9 mouse cellular contexts compared by ENCODE assay signal in genomic region chr12:84752131-84752977, GRCm38 (mm10). TPM values are rescaled to one million over a fixed set of nuclear protein-coding genes. Genes with fewer than 3 reads are reported as not detected.
DNase-seq lines count a peak whose midpoint lies in the region; ATAC-seq and TF ChIP-seq lines count a peak whose summit lies in the region.
"Had no signal": no experiment of that assay in that cellular context is flagged by ENCODE, and none has a peak within 500 bp of the region (broad histone marks: within the 10 kb centered on the region; RNA-seq: fewer than 3 reads in every experiment).

No protein-coding gene starts in this region.

- H3K9me3 ChIP-seq in midbrain, postnatal 0 days (ENCODE audit: low read length): no peaks in the 10 kb centered on the region
- H3K9me3 ChIP-seq: heart, embryonic 15.5 days had no signal

- peak overlapping the region; percentile 68 for H3K27ac ChIP-seq in midbrain, postnatal 0 days (ENCODE audit: low read depth, low read length)
- H3K27ac ChIP-seq in kidney, adult 2 months (ENCODE audit: insufficient read depth, low read depth, low read length): no peak overlapping the region
- H3K27ac ChIP-seq: heart, embryonic 15.5 days had no signal

- TF ChIP-seq POLR2A in kidney, adult 2 months (IDR thresholded peaks at IDR 0.05; ENCODE audit: low read depth, low read length): no peak

- TF ChIP-seq CTCF in midbrain, postnatal 0 days (IDR thresholded peaks at IDR 0.05): no peak; the same call in 1 of the 2 replicates
- TF ChIP-seq CTCF in kidney, adult 2 months (conservative IDR thresholded peaks at IDR 0.05; ENCODE audit: insufficient read depth, insufficient read length, low read depth, low read length): no peak

- peak; percentile 60 to 78 for DNase-seq in right cerebral cortex, postnatal 10 days (ENCODE audit: low spot score in 2 of 2)
- DNase-seq in right cerebral cortex, postnatal 36 days (ENCODE audit: low spot score in 2 of 2): no peak
- peak; percentile 50 for DNase-seq in embryo, embryonic 10.5 days (ENCODE audit: low spot score)
- peak; percentile 9 for DNase-seq in induced T-regulatory cell, adult 2 months (ENCODE audit: low read depth)
- DNase-seq in midbrain, postnatal 0 days (ENCODE audit: low spot score): peak; percentile 92
- DNase-seq in B cell, adult 2 months: no peak
- DNase-seq in ovary, adult 18-20 months (ENCODE audit: low spot score): no peak
- no peak for DNase-seq in kidney, adult 2 months

- peak; percentile 72 for ATAC-seq in midbrain, postnatal 0 days (ENCODE audit: low FRiP score)

- H3K4me3 ChIP-seq in midbrain, postnatal 0 days (ENCODE audit: low read depth, low read length): no peak overlapping the region
- H3K4me3 ChIP-seq in kidney, adult 2 months (ENCODE audit: insufficient read depth, low read depth, low read length): no peak overlapping the region
- H3K4me3 ChIP-seq: heart, embryonic 15.5 days had no signal

- H3K4me1 ChIP-seq in midbrain, postnatal 0 days (ENCODE audit: insufficient read depth, low read length): peaks cover 19% of the 10 kb centered on the region
- no peaks in the 10 kb centered on the region for H3K4me1 ChIP-seq in kidney, adult 2 months (ENCODE audit: control insufficient read depth, insufficient read depth, low read length)
- H3K4me1 ChIP-seq: heart, embryonic 15.5 days had no signal

- H3K4me2 ChIP-seq in midbrain, postnatal 0 days (ENCODE audit: low read depth, low read length, poor library complexity, severe bottlenecking): no peak overlapping the region
- H3K4me2 ChIP-seq: heart, embryonic 15.5 days had no signal

- WGBS in midbrain, postnatal 0 days: 11% methylated on average over 14 of the region's 14 CpGs
- WGBS in kidney, adult 2 months: 47% methylated on average over 14 of the region's 14 CpGs

- H3K36me3 ChIP-seq in midbrain, postnatal 0 days (ENCODE audit: insufficient read depth, low read length): 0 out of 2 replicates have a peak, but pooled peaks cover 9% of the 10 kb centered on the region
- no peaks in the 10 kb centered on the region for H3K36me3 ChIP-seq in kidney, adult 2 months (ENCODE audit: control insufficient read depth, insufficient read depth, low read length)

- no peaks in the 10 kb centered on the region for H3K27me3 ChIP-seq in midbrain, postnatal 0 days (ENCODE audit: insufficient read depth, low read length)
- no peaks in the 10 kb centered on the region for H3K27me3 ChIP-seq in kidney, adult 2 months (replicated peaks; ENCODE audit: control insufficient read depth, insufficient read depth, low read length)
- H3K27me3 ChIP-seq: heart, embryonic 15.5 days had no signal

- H3K9ac ChIP-seq in midbrain, postnatal 0 days (replicated peaks; ENCODE audit: low read length, poor library complexity, severe bottlenecking): no peak overlapping the region
- H3K9ac ChIP-seq: heart, embryonic 15.5 days had no signal

RNA-seq across cellular contexts. Expression of gene Npc2, which starts 20.6 kb away (rescaled TPM):
- 39.8 and 42.5 TPM in 2 replicates for total RNA-seq in midbrain, postnatal 0 days (2014; rRNA removed)
- polyA plus RNA-seq in midbrain, postnatal 0 days (2015; fragmentation: Nextera tagmentation; extraction: Ambion mirVana): 43.9 and 44.8 TPM in 2 replicates
- 169 and 179 TPM in 2 replicates for polyA plus RNA-seq in kidney, adult 2 months (2012; rRNA removed)

RNA-seq across cellular contexts. Expression of gene Isca2, which starts 20.7 kb away (rescaled TPM):
- total RNA-seq in midbrain, postnatal 0 days (2014; rRNA removed): 58.8 and 63.7 TPM in 2 replicates
- polyA plus RNA-seq in midbrain, postnatal 0 days (2015; fragmentation: Nextera tagmentation; extraction: Ambion mirVana): 119 and 127 TPM in 2 replicates
- 98.5 and 105 TPM in 2 replicates for polyA plus RNA-seq in kidney, adult 2 months (2012; rRNA removed)

RNA-seq across cellular contexts. Expression of gene Syndig1l, which starts 53.7 kb away (rescaled TPM):
- 29.3 and 32.0 TPM in 2 replicates for total RNA-seq in midbrain, postnatal 0 days (2014; rRNA removed)
- polyA plus RNA-seq in midbrain, postnatal 0 days (2015; fragmentation: Nextera tagmentation; extraction: Ambion mirVana): 15.7 and 17.4 TPM in 2 replicates
- polyA plus RNA-seq in kidney, adult 2 months (2012; rRNA removed): not detected in 2 replicates
- polyA plus RNA-seq: heart, embryonic 15.5 days had no signal

Comparison
In these comparisons a context has a peak if more than half of its experiments do, and no peak if none do; other contexts are left out.
1. DNase-seq: peak in right cerebral cortex, postnatal 10 days (2 of 2), embryo, embryonic 10.5 days (single experiment), induced T-regulatory cell, adult 2 months (single experiment) and midbrain, postnatal 0 days (single experiment); none in right cerebral cortex, postnatal 36 days (0 of 2), B cell, adult 2 months (0 of 2), ovary, adult 18-20 months (single experiment) and kidney, adult 2 months (single experiment).
2. RNA of gene Syndig1l, which starts 53.7 kb away (polyA plus RNA-seq): 15.7 to 17.4 TPM in midbrain, postnatal 0 days; not detected in kidney, adult 2 months; every median in the first group is over 10 times any median in the second.